ENCODE assay signal across 14 mouse cellular contexts in the genomic region with DNA sequence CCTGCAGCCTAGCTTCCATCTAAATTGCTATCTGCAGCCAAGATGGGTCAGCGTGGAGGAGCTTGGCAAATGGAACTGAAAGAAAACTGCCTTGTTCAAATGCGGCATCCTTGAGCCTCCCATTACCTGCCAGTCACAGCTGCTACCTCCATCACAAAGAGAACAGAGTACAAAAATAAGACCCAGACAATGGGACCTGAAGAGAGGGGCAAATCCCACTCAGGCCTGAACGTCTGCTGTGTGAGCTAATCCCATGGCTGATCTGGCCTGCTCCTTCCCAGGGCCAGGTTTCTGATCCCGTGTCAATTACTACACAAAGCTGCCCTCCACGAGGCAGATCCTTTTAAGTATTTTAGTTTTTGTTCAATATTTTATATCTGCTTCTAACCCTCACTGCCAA.
DNase-seq lines count a peak whose midpoint lies in the region; ATAC-seq and TF ChIP-seq lines count a peak whose summit lies in the region.
"Had no signal": no experiment of that assay in that cellular context is flagged by ENCODE, and none has a peak within 500 bp of the region (broad histone marks: within the 10 kb centered on the region; RNA-seq: fewer than 3 reads in every experiment).

No protein-coding gene starts in this region.

- H3K4me2 ChIP-seq in embryonic facial prominence, embryonic 14.5 days (ENCODE audit: low read depth, low read length): no peak overlapping the region
- no peak overlapping the region for H3K4me2 ChIP-seq in forebrain, embryonic 14.5 days (ENCODE audit: low read length)
- no peak overlapping the region for H3K4me2 ChIP-seq in neural tube, embryonic 14.5 days (ENCODE audit: low read depth, low read length)
- H3K4me2 ChIP-seq: heart, embryonic 12.5 days; intestine, embryonic 15.5 days; liver, embryonic 13.5 days; lung, embryonic 15.5 days had no signal

- no peak overlapping the region for H3K9ac ChIP-seq in embryonic facial prominence, embryonic 14.5 days (ENCODE audit: low read depth, low read length)
- H3K9ac ChIP-seq in forebrain, embryonic 14.5 days (ENCODE audit: low read length): no peak overlapping the region
- H3K9ac ChIP-seq in neural tube, embryonic 14.5 days (replicated peaks; ENCODE audit: low read depth, low read length): no peak overlapping the region
- no peak overlapping the region for H3K9ac ChIP-seq in heart, adult 2 months (ENCODE audit: low read depth, low read length)
- H3K9ac ChIP-seq: heart, embryonic 12.5 days; intestine, embryonic 15.5 days; liver, embryonic 13.5 days; lung, embryonic 15.5 days had no signal

- intact Hi-C loops in left cerebral cortex, postnatal 36 days (cut with DNase I): no loop called here
- intact Hi-C loops in heart, adult 2 months (cut with DNase I): no loop called here

- H3K9me3 ChIP-seq in embryonic facial prominence, embryonic 14.5 days (ENCODE audit: control insufficient read depth, low read length): no peaks in the 10 kb centered on the region
- no peaks in the 10 kb centered on the region for H3K9me3 ChIP-seq in embryonic facial prominence, embryonic 10.5 days
- no peaks in the 10 kb centered on the region for H3K9me3 ChIP-seq in forebrain, embryonic 14.5 days (replicated peaks; ENCODE audit: control insufficient read depth, low read length)
- no peaks in the 10 kb centered on the region for H3K9me3 ChIP-seq in midbrain, embryonic 10.5 days (replicated peaks)
- no peaks in the 10 kb centered on the region for H3K9me3 ChIP-seq in neural tube, embryonic 14.5 days (ENCODE audit: control insufficient read depth, low read length)
- H3K9me3 ChIP-seq: heart, embryonic 12.5 days; intestine, embryonic 15.5 days; limb, embryonic 10.5 days; liver, embryonic 13.5 days; lung, embryonic 15.5 days had no signal

- no peak for TF ChIP-seq POLR2A in heart, adult 2 months (IDR thresholded peaks at IDR 0.05; ENCODE audit: insufficient read depth, low read depth, low read length)

- peak; percentile 30; the same call in 1 of the 2 replicates for ATAC-seq in embryonic facial prominence, embryonic 14.5 days (ENCODE audit: low read depth)
- peak; percentile 30; the same call in 1 of the 2 replicates for ATAC-seq in forebrain, embryonic 14.5 days
- no peak for ATAC-seq in neural tube, embryonic 14.5 days (ENCODE audit: low read depth)
- ATAC-seq: intestine, embryonic 15.5 days had no signal

- TF ChIP-seq CTCF in heart, adult 2 months (IDR thresholded peaks at IDR 0.05): no peak

- H3K4me1 ChIP-seq in embryonic facial prominence, embryonic 14.5 days (ENCODE audit: control insufficient read depth, insufficient read depth, low read length): no peaks in the 10 kb centered on the region
- H3K4me1 ChIP-seq in embryonic facial prominence, embryonic 10.5 days: no peaks in the 10 kb centered on the region
- H3K4me1 ChIP-seq in forebrain, embryonic 14.5 days (ENCODE audit: control insufficient read depth, insufficient read depth, low read length): no peaks in the 10 kb centered on the region
- peaks cover 42% of the 10 kb centered on the region for H3K4me1 ChIP-seq in midbrain, embryonic 10.5 days
- no peaks in the 10 kb centered on the region for H3K4me1 ChIP-seq in neural tube, embryonic 14.5 days (ENCODE audit: control insufficient read depth, insufficient read depth, low read length)
- no peaks in the 10 kb centered on the region for H3K4me1 ChIP-seq in heart, adult 2 months (ENCODE audit: control insufficient read depth, insufficient read depth, low read length)
- H3K4me1 ChIP-seq: heart, embryonic 12.5 days; intestine, embryonic 15.5 days; limb, embryonic 10.5 days; liver, embryonic 13.5 days; lung, embryonic 15.5 days had no signal

- H3K4me3 ChIP-seq in embryonic facial prominence, embryonic 14.5 days (ENCODE audit: low read depth, low read length): no peak overlapping the region
- H3K4me3 ChIP-seq in embryonic facial prominence, embryonic 10.5 days: no peak overlapping the region
- H3K4me3 ChIP-seq in forebrain, embryonic 14.5 days (ENCODE audit: low read depth, low read length): no peak overlapping the region
- H3K4me3 ChIP-seq in midbrain, embryonic 10.5 days: peak overlapping the region; percentile 16; the same call in 1 of the 2 replicates
- no peak overlapping the region for H3K4me3 ChIP-seq in neural tube, embryonic 14.5 days (ENCODE audit: low read depth, low read length)
- H3K4me3 ChIP-seq in heart, adult 2 months: no peak overlapping the region
- H3K4me3 ChIP-seq: heart, embryonic 12.5 days; intestine, embryonic 15.5 days; limb, embryonic 10.5 days; liver, embryonic 13.5 days; lung, embryonic 15.5 days had no signal

- no peaks in the 10 kb centered on the region for H3K36me3 ChIP-seq in embryonic facial prominence, embryonic 14.5 days (ENCODE audit: control insufficient read depth, insufficient read depth, low read length)
- no peaks in the 10 kb centered on the region for H3K36me3 ChIP-seq in embryonic facial prominence, embryonic 10.5 days (replicated peaks)
- H3K36me3 ChIP-seq in forebrain, embryonic 14.5 days (ENCODE audit: control insufficient read depth, insufficient read depth, low read length): no peaks in the 10 kb centered on the region
- H3K36me3 ChIP-seq in midbrain, embryonic 10.5 days: no peaks in the 10 kb centered on the region
- H3K36me3 ChIP-seq in neural tube, embryonic 14.5 days (ENCODE audit: control insufficient read depth, insufficient read depth, low read length): no peaks in the 10 kb centered on the region
- no peaks in the 10 kb centered on the region for H3K36me3 ChIP-seq in heart, adult 2 months (ENCODE audit: control insufficient read depth, insufficient read depth, low read length)
- H3K36me3 ChIP-seq: heart, embryonic 12.5 days; intestine, embryonic 15.5 days; limb, embryonic 10.5 days; liver, embryonic 13.5 days; lung, embryonic 15.5 days had no signal

- TF ChIP-seq EP300 in heart, adult 2 months (IDR thresholded peaks at IDR 0.05; ENCODE audit: insufficient read depth, low read depth, low read length): no peak

- DNase-seq in embryonic facial prominence, embryonic 14.5 days (ENCODE audit: low spot score): no peak
- DNase-seq in embryonic facial prominence, embryonic 10.5 days (ENCODE audit: low spot score): no peak
- DNase-seq in forebrain, embryonic 14.5 days (ENCODE audit: low spot score): peak; percentile 45
- DNase-seq in midbrain, embryonic 10.5 days (ENCODE audit: low spot score): peak; percentile 57
- DNase-seq in left cerebral cortex, postnatal 36 days (ENCODE audit: low spot score in 2 of 2): no peak
- DNase-seq in heart, adult 2 months: no peak
- no peak for DNase-seq in ovary, adult 18-20 months (ENCODE audit: low spot score)
- DNase-seq: gastrocnemius, postnatal 36 days; liver, embryonic 13.5 days had no signal

- H3K79me2 ChIP-seq in heart, adult 2 months (replicated peaks; ENCODE audit: control insufficient read depth, insufficient read depth, low read length): no peaks in the 10 kb centered on the region

- H3K27me3 ChIP-seq in embryonic facial prominence, embryonic 14.5 days (replicated peaks; ENCODE audit: control insufficient read depth, insufficient read depth, low read length): no peaks in the 10 kb centered on the region
- H3K27me3 ChIP-seq in embryonic facial prominence, embryonic 10.5 days (replicated peaks; ENCODE audit: low read depth, poor library complexity, severe bottlenecking): no peaks in the 10 kb centered on the region
- H3K27me3 ChIP-seq in forebrain, embryonic 14.5 days (replicated peaks; ENCODE audit: control insufficient read depth, insufficient read depth, low read length): peaks cover 2% of the 10 kb centered on the region; the same call in 1 of the 2 replicates
- no peaks in the 10 kb centered on the region; the same call in 1 of the 2 replicates for H3K27me3 ChIP-seq in midbrain, embryonic 10.5 days (ENCODE audit: low read depth, poor library complexity, severe bottlenecking)
- no peaks in the 10 kb centered on the region for H3K27me3 ChIP-seq in neural tube, embryonic 14.5 days (ENCODE audit: control insufficient read depth, insufficient read depth, low read length)
- no peaks in the 10 kb centered on the region for H3K27me3 ChIP-seq in heart, adult 2 months (ENCODE audit: control insufficient read depth, insufficient read depth, low read length)
- H3K27me3 ChIP-seq: heart, embryonic 12.5 days; intestine, embryonic 15.5 days; liver, embryonic 13.5 days; lung, embryonic 15.5 days had no signal

- 46% methylated on average over 5 of the region's 5 CpGs for WGBS in embryonic facial prominence, embryonic 14.5 days
- 58% methylated on average over 5 of the region's 5 CpGs for WGBS in embryonic facial prominence, embryonic 10.5 days
- 17% methylated on average over 5 of the region's 5 CpGs for WGBS in forebrain, embryonic 14.5 days
- 31% methylated on average over 5 of the region's 5 CpGs for WGBS in midbrain, embryonic 10.5 days
- WGBS in neural tube, embryonic 14.5 days: 59% methylated on average over 5 of the region's 5 CpGs
- 71% methylated on average over 5 of the region's 5 CpGs for WGBS in heart, adult 2 months

- no peak overlapping the region for H3K27ac ChIP-seq in embryonic facial prominence, embryonic 14.5 days (replicated peaks; ENCODE audit: low read depth, low read length)
- no peak overlapping the region for H3K27ac ChIP-seq in embryonic facial prominence, embryonic 10.5 days (replicated peaks)
- peak overlapping the region; percentile 35; the same call in 1 of the 2 replicates for H3K27ac ChIP-seq in forebrain, embryonic 14.5 days (ENCODE audit: low read depth, low read length)
- H3K27ac ChIP-seq in midbrain, embryonic 10.5 days (replicated peaks): peak overlapping the region; percentile 80
- H3K27ac ChIP-seq in neural tube, embryonic 14.5 days (ENCODE audit: low read depth, low read length): 0 out of 2 replicates have a peak overlapping the region, but pooled peaks have one; percentile 0
- no peak overlapping the region for H3K27ac ChIP-seq in heart, adult 2 months
- H3K27ac ChIP-seq: intestine, embryonic 15.5 days; limb, embryonic 10.5 days; liver, embryonic 13.5 days; lung, embryonic 15.5 days had no signal

Comparison
In these comparisons a context has a peak if more than half of its experiments do, and no peak if none do; other contexts are left out.
1. DNase-seq: peak in forebrain, embryonic 14.5 days (single experiment) and midbrain, embryonic 10.5 days (single experiment); none in embryonic facial prominence, embryonic 14.5 days (single experiment), embryonic facial prominence, embryonic 10.5 days (single experiment), left cerebral cortex, postnatal 36 days (0 of 2), heart, adult 2 months (0 of 2) and ovary, adult 18-20 months (single experiment).
2. H3K27ac ChIP-seq: peak in forebrain, embryonic 14.5 days (single experiment), midbrain, embryonic 10.5 days (single experiment) and neural tube, embryonic 14.5 days (single experiment); none in embryonic facial prominence, embryonic 14.5 days (single experiment), embryonic facial prominence, embryonic 10.5 days (single experiment) and heart, adult 2 months (single experiment).